Mouse (Mus musculus): Measurements from ENCODE around the gene Grm4.

Gene Grm4

GRCm38 (mm10) chr17:27488173-27488823, 32.9 kb downstream of the Grm4 start:
- peak; percentile 69 for DNase-seq (ENCODE audit: low read depth, low spot score)

DNA sequence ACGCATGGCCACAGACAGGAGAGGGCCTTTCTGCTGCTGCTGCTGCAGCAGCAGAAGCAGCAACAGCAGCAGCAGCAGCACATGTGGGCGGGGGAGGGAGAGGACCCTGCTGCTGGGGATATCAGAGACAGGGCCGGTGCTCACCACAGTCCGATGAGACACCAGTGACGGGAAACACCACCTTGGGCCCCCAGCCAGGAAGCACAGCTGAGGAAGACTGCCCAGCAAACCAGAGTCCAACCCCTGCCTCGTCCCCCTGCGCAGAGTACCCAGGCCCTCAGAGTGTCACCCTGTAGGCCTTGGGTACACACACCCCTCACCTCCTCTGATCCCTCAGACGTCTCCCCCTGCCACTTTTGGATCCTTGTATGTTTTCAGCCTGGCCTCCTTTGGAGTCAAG, 35.3 kb downstream of the Grm4 start:
- no peak for DNase-seq (ENCODE audit: low read depth, low spot score)

DNA sequence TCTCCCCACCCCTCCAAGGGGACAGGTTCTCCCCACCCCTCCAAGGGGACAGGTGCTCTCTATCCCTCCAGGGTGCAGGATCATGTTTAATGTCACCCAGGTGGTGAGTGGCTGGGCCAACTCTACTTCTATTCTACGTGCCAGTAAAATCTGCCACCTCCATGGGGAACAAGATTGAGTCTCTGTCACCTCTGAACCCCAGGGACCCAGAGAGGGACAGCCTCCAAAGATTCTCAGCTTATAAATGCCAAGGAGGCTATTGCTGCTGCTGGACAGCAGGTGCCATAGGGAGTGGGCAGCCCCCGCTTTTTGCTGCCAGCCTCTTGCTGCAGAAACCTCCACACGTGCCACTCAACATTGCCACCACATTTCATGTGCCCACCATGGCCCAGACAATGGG, 37.6 kb downstream of the Grm4 start:
- DNase-seq (ENCODE audit: low read depth, low spot score): peak; percentile 94

DNA sequence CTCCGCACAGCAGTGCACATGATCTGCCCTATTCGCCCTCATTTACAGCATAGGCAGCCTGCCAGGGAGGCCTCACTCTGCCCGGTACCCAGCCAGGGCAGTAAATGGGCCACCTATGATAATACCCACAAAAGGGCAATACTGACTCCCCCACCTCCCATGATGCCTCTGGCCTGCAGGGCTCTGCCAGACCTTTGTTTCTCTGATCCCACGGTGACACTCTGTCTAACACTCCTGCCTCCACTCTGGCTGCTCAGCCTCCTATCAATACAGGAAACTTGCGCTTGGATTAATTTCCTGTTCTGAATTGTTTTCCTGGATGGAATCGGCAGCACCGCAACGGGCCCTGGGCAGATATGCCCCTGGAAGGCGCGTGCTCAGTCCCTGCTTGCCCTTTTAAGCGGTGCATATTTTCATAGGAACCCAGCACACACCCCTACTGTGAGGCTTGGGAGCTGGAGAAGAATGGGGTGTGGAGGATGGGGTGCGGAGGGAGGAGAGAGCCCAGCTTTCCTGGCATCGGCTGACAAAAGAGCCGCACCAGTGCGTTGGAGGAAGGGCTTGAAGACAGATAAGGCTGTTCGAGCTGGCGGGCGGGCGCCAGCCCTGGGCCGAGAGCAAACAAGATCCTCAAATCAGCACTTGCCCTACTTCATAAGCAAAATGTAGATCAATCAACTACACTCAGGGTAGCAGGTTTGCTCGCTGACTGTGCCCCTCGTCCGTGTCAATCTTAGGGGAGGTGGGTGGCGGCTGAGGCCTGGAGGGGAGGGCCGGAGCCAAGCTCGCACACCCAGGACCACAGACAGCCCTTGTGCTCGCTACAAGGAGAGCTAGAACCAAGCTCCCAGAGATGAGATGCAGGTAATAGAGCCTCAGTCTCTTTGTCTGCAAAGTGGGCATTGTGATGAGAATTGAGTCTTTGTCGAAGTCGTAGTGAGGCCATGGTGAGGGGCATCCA, 40.8 kb downstream of the Grm4 start:
- peak; percentile 88 for DNase-seq (ENCODE audit: low read depth, low spot score)

GRCm38 (mm10) chr17:27475650-27476049, 45.6 kb downstream of the Grm4 start:
- peak; percentile 64 for DNase-seq (ENCODE audit: low read depth, low spot score)

DNA sequence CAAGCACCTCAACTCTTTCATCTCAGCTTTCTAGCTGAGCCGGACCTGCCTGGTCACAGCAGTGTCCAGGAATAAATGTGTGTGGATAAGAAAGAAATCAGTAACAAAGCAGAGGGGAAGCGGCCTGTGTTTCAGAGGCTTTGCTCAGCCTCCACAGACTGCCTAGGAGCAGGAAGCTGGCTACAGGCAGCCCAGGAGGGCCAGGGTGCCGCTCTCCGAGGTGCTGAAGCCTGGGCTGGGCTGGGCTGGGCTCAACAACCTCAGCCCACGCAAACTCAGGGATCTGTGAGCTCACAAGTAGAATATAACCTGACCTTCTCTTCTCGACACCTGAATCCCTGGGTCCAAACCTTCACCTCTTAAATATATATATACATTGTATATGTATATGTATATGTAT, 54.6 kb downstream of the Grm4 start:
- no peak for DNase-seq (ENCODE audit: low read depth, low spot score)

DNA sequence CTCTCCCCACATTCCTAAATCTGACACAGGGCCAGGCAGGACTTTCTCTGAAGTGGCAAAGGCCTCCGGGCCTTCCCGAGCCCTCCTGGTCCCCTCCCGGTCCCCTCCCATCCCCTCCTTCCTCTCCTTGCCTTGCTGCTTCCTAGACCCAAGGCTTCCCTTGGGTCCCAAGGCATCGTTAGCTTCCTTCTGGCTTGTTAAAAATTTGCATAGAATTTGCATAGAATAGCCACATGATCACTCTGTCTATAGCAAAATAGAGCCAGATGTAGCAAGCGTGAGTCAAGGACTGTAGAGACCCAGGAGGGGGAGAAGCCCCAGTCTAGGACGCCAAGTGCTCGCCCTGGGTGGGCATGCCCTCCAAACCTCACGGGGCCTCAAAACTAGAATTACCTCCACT, 55.3 kb downstream of the Grm4 start:
- DNase-seq (ENCODE audit: low read depth, low spot score): no peak

GRCm38 (mm10) chr17:27464327-27464962, 56.8 kb downstream of the Grm4 start:
- DNase-seq (ENCODE audit: low read depth, low spot score): no peak

GRCm38 (mm10) chr17:27459979-27460378, 61.2 kb downstream of the Grm4 start:
- peak; percentile 81 for DNase-seq (ENCODE audit: low read depth, low spot score)

- DNase-seq (ENCODE audit: low read depth, low spot score): peak; percentile 58
Measured at GRCm38 (mm10) chr17:27459241-27459640, 62.0 kb downstream of the Grm4 start.

- DNase-seq (ENCODE audit: low read depth, low spot score): no peak
Measured at GRCm38 (mm10) chr17:27457863-27458494, 63.2 kb downstream of the Grm4 start.

- DNase-seq (ENCODE audit: low read depth, low spot score): no peak
Measured at GRCm38 (mm10) chr17:27457038-27457577, 64.1 kb downstream of the Grm4 start.

- peak; percentile 99 for DNase-seq (ENCODE audit: low read depth, low spot score)
Measured at GRCm38 (mm10) chr17:27456364-27456763, 64.8 kb downstream of the Grm4 start.

DNA sequence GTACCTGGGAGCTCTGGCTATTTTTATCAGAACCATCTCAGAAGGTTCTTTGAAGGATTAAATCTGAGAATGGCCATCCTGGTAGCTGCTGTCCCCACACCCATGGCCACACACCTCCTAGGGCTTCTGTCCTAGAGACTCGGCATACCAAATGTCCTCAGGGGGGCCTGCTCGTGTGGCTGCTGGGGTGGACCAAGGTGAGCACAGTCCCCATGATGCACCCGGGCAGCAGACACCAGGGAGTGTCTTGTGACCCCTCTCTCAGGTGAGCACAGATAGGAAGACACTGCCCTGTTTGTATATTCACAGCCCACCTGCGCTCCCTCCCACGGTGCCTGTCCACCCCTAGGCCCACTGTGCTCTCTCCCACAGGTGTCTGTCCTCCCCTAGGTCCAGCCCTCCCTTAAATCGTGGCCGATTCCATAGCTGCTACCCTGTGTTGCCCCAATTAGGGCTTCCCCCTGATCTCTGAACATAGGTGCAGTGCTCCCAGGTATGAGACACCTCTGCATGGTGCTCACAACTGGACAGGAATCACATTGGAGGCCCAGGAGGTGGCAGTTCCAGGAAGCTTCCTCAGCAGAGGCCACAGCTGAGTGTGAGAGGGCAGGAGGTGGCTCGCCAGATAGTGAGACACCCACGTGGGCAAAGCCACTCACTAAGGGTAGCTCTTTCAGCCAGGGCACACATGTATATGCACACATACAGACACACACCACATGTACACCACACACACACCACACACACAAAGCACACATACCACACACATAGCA, 66.0 kb downstream of the Grm4 start:
- no peak for DNase-seq (ENCODE audit: low read depth, low spot score)

DNA sequence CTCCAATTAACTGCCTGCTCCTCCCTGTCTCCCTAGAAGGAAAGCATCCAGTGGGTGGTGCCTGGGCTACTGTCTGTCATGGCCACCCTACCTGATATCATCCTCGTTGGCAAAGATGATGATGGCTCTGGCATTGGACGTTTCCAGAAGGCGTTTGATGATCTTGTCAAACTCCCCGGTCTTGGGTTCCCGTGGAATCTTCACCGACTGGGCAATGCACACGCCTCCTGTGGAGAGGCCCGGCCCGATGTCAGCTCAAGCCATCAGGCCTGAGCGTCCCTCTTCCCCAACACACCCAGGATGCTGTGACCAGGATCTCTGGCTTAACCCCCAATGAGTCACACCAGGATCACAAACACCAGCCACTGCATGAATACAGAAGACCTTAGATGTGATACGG, 66.8 kb downstream of the Grm4 start:
- peak; percentile 68 for DNase-seq (ENCODE audit: low read depth, low spot score)

GRCm38 (mm10) chr17:27453045-27453444, 68.2 kb downstream of the Grm4 start:
- peak; percentile 81 for DNase-seq (ENCODE audit: low read depth, low spot score)

- peak; percentile 78 for DNase-seq (ENCODE audit: low read depth, low spot score)
Measured at GRCm38 (mm10) chr17:27451787-27452186, 69.4 kb downstream of the Grm4 start.

- DNase-seq (ENCODE audit: low read depth, low spot score): peak; percentile 79
Measured at GRCm38 (mm10) chr17:27451216-27451615, 70.0 kb downstream of the Grm4 start.

DNA sequence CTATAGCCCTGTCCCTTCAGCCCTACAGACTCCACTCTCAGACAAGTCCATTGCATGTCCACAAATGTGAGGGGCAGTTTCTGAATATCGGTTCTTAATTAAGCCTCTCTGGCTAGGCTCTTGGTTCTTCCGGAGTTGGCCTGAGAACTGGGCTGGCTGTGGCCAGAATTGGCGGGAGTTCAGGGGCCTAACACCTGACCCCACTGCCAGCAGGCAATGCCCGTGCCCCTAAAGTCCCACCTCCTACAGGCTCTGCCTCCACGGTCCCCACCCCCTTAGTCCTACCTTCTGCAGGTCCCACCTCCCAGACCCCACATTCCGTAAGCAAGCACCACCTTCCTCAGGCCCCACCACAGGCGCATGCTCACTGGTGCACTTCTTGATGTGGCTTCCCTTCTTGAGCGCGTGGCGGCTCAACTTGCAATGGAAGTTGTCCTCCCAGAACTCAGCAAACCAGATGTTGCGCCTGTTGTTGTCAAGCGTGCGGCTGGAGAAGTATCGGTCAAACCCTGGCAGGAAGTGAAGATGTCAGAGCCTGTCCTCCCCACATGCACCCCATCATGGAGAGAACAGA, 71.4 kb downstream of the Grm4 start:
- DNase-seq (ENCODE audit: low read depth, low spot score): peak; percentile 67

DNA sequence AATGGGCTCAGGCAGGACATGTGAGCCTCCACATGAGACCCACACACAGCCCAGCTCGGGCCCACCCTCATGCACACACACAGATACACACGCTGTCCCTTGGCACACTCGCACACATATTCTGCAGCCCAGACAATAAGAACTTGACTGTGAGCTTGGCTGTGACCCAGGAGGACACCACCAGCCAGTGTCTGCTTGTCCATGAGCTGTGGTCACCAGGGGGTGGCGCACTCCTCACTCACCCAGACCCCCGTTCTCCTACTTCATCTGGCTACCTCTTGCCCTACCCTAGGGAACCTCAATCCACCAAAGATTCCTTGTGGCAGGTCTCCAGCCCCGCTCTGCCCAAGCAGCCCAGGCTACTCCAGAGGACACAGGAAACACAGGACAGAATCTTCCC, 72.5 kb downstream of the Grm4 start:
- peak; percentile 90 for DNase-seq (ENCODE audit: low read depth, low spot score)
